Mouse (Mus musculus): ENCODE results near the gene Etl4. TPM values are rescaled to one million over a fixed set of nuclear protein-coding genes. Genes with fewer than 3 reads are reported as not detected.

Gene Etl4
- total and polyA plus RNA-seq, 3 experiments = not detected

GRCm38 (mm10) chr2:20208683-20209194 lies 299.2 kb downstream of the Etl4 start:
- Histone ChIP-seq H3K36me3 (ENCODE audit: control insufficient read depth in 1 of 2, insufficient read depth in 2 of 2, low read length in 2 of 2) (no peaks in the 10 kb centered on the region), H3K4me1 (ENCODE audit: control insufficient read depth in 1 of 2, insufficient read depth in 2 of 2, low read length in 2 of 2) (no peaks in the 10 kb centered on the region), H3K9ac (ENCODE audit: control insufficient read depth, low read depth, low read length, poor library complexity, severe bottlenecking) (no peak overlapping the region), H3K4me3 (ENCODE audit: control insufficient read depth in 1 of 2, insufficient read depth in 1 of 2, low read depth in 2 of 2, low read length in 2 of 2) (no peak overlapping the region), H3K9me3 (replicated peaks; ENCODE audit: insufficient read depth, low read length) (no peaks in the 10 kb centered on the region), H3K27me3 (ENCODE audit: control insufficient read depth in 1 of 2, insufficient read depth in 2 of 2, low read length in 2 of 2) (no peaks in the 10 kb centered on the region), H3K27ac (ENCODE audit: control insufficient read depth, low read depth, low read length) (no peak overlapping the region), H3K79me2 (ENCODE audit: control insufficient read depth, insufficient read depth, low read length, poor library complexity) (no peaks in the 10 kb centered on the region)
- TF ChIP-seq ZNF384 (IDR thresholded peaks at IDR 0.05; ENCODE audit: low read depth, low read length) (no peak), POLR2AphosphoS2 (IDR thresholded peaks at IDR 0.05; ENCODE audit: low read length) (no peak), SIN3A (IDR thresholded peaks at IDR 0.05; ENCODE audit: low read length) (no peak), MYC (IDR thresholded peaks at IDR 0.05; ENCODE audit: low read depth, low read length) (no peak), USF2 (IDR thresholded peaks at IDR 0.05; ENCODE audit: borderline replicate concordance in 1 of 2, insufficient read depth in 1 of 2, low read depth in 1 of 2, low read length in 2 of 2) (no peak), MAZ (IDR thresholded peaks at IDR 0.05; ENCODE audit: low read depth, low read length) (no peak), MEF2A (IDR thresholded peaks at IDR 0.05; ENCODE audit: extremely low read depth, insufficient replicate concordance, low read depth, low read length, poor library complexity, severe bottlenecking) (no peak), TCF12 (IDR thresholded peaks at IDR 0.05; ENCODE audit: low read depth, low read length) (no peak), ZC3H11A (IDR thresholded peaks at IDR 0.05; ENCODE audit: low read depth, low read length) (no peak), CHD2 (IDR thresholded peaks at IDR 0.05; ENCODE audit: low read length) (no peak)
- DNase-seq (ENCODE audit: low read depth, low spot score) = no peak

- no peaks in the 10 kb centered on the region for H3K9me3 ChIP-seq (replicated peaks; ENCODE audit: insufficient read depth, low read length)
- no peaks in the 10 kb centered on the region for H3K27me3 ChIP-seq (ENCODE audit: control insufficient read depth in 1 of 2, insufficient read depth in 2 of 2, low read length in 2 of 2)
- TF ChIP-seq NELFE (IDR thresholded peaks at IDR 0.05; ENCODE audit: low read depth, low read length) (no peak), TBP (IDR thresholded peaks at IDR 0.05; ENCODE audit: low read depth, low read length) (no peak), MAZ (IDR thresholded peaks at IDR 0.05; ENCODE audit: low read depth, low read length) (no peak), TCF12 (IDR thresholded peaks at IDR 0.05; ENCODE audit: low read depth, low read length) (no peak), E2F4 (IDR thresholded peaks at IDR 0.05; ENCODE audit: borderline replicate concordance, low read depth, low read length) (no peak), USF2 (IDR thresholded peaks at IDR 0.05; ENCODE audit: borderline replicate concordance in 1 of 2, insufficient read depth in 1 of 2, low read depth in 1 of 2, low read length in 2 of 2) (no peak), JUND (IDR thresholded peaks at IDR 0.05; ENCODE audit: low read depth, low read length) (no peak), SIN3A (IDR thresholded peaks at IDR 0.05; ENCODE audit: low read length) (no peak), SMC3 (IDR thresholded peaks at IDR 0.05; ENCODE audit: low read depth, low read length) (no peak), MXI1 (IDR thresholded peaks at IDR 0.05; ENCODE audit: low read depth, low read length) (no peak), CTCF (IDR thresholded peaks at IDR 0.05 in 2 of 3, conservative IDR thresholded peaks at IDR 0.05 in 1 of 3; ENCODE audit: control insufficient read depth in 1 of 3, insufficient read depth in 1 of 3, low read depth in 2 of 3, low read length in 3 of 3, poor library complexity in 1 of 3, severe bottlenecking in 1 of 3) (no peak), ELF1 (IDR thresholded peaks at IDR 0.05; ENCODE audit: low read depth, low read length) (no peak)
- no peaks in the 10 kb centered on the region for H3K79me2 ChIP-seq (ENCODE audit: control insufficient read depth, insufficient read depth, low read length, poor library complexity)
- DNase-seq (ENCODE audit: low read depth, low spot score) = no peak
- H3K27ac ChIP-seq (ENCODE audit: control insufficient read depth, low read depth, low read length) = no peak overlapping the region
- no peaks in the 10 kb centered on the region for H3K4me1 ChIP-seq (ENCODE audit: control insufficient read depth in 1 of 2, insufficient read depth in 2 of 2, low read length in 2 of 2)
- no peak overlapping the region for H3K4me3 ChIP-seq (ENCODE audit: control insufficient read depth in 1 of 2, insufficient read depth in 1 of 2, low read depth in 2 of 2, low read length in 2 of 2)
- no peak overlapping the region for H3K9ac ChIP-seq (ENCODE audit: control insufficient read depth, low read depth, low read length, poor library complexity, severe bottlenecking)
- H3K36me3 ChIP-seq (ENCODE audit: control insufficient read depth in 1 of 2, insufficient read depth in 2 of 2, low read length in 2 of 2) = no peaks in the 10 kb centered on the region
Measured at GRCm38 (mm10) chr2:20209359-20209758, 299.8 kb downstream of the Etl4 start.
